Mouse (Mus musculus) intestine, embryonic 15.5 days (tissue): ENCODE data around the gene Sik3. TPM values are rescaled to one million over a fixed set of nuclear protein-coding genes. Genes with fewer than 3 reads are reported as not detected.
A peak's percentile ranks its signal among the peaks of the same experiment; 100 is the strongest.

ENCODE experiments used
- ATAC-seq: fragments of 200-750 bp; cut with Nextera tagmentation; 2 replicates; pipeline ENCODE4 v1.8.0; 2017; ENCODE audit warnings: moderate TSS enrichment, moderate library complexity
- H3K27ac ChIP-seq: fragments of 300-500 bp; sonication (generic); 2 replicates; pipeline ENCODE4 v1.5.1; 2015; ENCODE audit warnings: mild to moderate bottlenecking, inconsistent platforms
- H3K27me3 ChIP-seq: fragments of 300-500 bp; sonication (generic); replicated peaks from 2 replicates; pipeline ENCODE4 v1.6.1; 2015; ENCODE audit warnings: inconsistent platforms
- H3K36me3 ChIP-seq: fragments of 300-500 bp; sonication (generic); 2 replicates; pipeline ENCODE4 v1.6.1; 2015; ENCODE audit warnings: inconsistent platforms
- H3K4me1 ChIP-seq: fragments of 300-500 bp; sonication (generic); replicated peaks from 2 replicates; pipeline ENCODE4 v1.6.1; 2015; ENCODE audit warnings: inconsistent platforms
- H3K4me2 ChIP-seq: fragments of 300-500 bp; sonication (generic); replicated peaks from 2 replicates; pipeline ENCODE4 v1.6.1; 2015; ENCODE audit warnings: mild to moderate bottlenecking, inconsistent platforms
- H3K4me3 ChIP-seq: fragments of 300-500 bp; sonication (generic); replicated peaks from 2 replicates; pipeline ENCODE4 v1.5.1; 2015; ENCODE audit warnings: inconsistent platforms
- H3K9ac ChIP-seq: fragments of 300-500 bp; sonication (generic); 2 replicates; pipeline ENCODE4 v1.6.1; 2015; ENCODE audit warnings: inconsistent platforms
- H3K9me3 ChIP-seq: fragments of 300-500 bp; sonication (generic); 2 replicates; pipeline ENCODE4 v1.6.1; 2016; ENCODE audit warnings: inconsistent platforms
- WGBS: fragments of 180-500 bp; shearing (Covaris S2); methylation state at CpG from one replicate; pipeline ENCODE4 v1.1.7; 2015; 5-methylcytosine and 5-hydroxymethylcytosine counted together
- polyA plus RNA-seq: library from polyadenylated mRNA; unstranded; fragments of >200 nt; fragmentation: Nextera tagmentation; extraction: Ambion mirVana; gene quantifications from 2 replicates; pipeline ENCODE4 v1.2.1, GENCODE M21; 2015

The Sik3 gene
- polyA plus RNA-seq = 12.4 and 13.2 TPM in 2 replicates

DNA sequence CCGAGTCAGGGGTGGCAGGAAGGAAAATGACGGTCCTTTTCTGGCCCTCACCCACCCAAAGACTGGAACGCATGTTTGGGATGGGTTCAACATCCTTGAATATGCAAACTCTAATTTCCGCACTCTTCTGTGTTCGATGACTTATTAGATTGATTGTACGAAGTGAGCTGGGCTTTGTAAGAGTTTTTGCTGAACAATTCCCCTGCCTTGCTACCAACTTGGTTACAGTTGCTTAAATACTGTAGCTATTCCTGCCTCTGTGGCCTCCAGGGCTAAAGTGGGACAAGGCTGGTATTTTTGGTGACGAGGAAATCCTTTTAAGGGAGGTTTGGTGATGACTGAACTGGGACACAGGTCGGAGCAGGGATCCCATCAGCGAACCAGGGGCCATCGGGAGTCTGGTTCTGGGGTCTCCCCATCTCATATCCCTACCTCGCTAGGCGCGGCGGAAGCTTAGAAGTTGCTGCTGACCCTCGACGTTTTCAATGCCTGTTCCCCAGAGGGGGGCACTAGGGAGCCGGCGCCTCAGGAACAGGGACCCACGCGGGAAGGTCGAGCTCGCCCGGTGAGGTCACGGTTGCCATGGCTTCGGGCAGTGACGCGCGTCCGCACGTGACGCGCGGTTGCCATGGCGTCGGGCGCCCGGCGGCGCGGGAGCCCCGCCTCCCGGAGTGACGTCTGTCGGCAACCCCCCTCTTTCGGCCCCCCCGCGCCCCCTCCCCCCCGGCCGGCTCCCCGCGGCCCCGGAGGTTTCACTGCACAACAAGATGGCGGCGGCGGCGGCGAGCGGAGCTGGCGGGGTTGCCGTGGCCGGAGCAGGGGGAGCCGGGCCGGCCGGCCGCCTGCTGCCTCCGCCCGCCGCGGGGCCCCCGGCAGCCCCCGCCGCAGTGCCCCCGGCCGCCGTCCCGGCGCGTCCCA is at the start of gene Sik3, which contains the start of gene Pafah1b2:
Gene Sik3 (plus strand): TSS at position 730 of the 918 bp plus-strand sequence.
Gene Pafah1b2 (minus strand): TSS at position 600 of the 918 bp plus-strand sequence.
- H3K4me1 ChIP-seq = peaks cover 31% of the 10 kb centered on the region
- peak within 1 kb of the TSS; percentile 98 for H3K9ac ChIP-seq
- peak within 1 kb of the TSS; percentile 70 for H3K4me2 ChIP-seq
- 3% methylated on average over 64 of the region's 78 CpGs for WGBS
- peak; percentile 89 for ATAC-seq
- H3K27ac ChIP-seq = peak within 1 kb of the TSS; percentile 94
- H3K9me3 ChIP-seq = no peaks in the 10 kb centered on the region
- H3K27me3 ChIP-seq = no peaks in the 10 kb centered on the region
- H3K36me3 ChIP-seq = no peaks in the 10 kb centered on the region
- H3K4me3 ChIP-seq = peak within 1 kb of the TSS; percentile 95

DNA sequence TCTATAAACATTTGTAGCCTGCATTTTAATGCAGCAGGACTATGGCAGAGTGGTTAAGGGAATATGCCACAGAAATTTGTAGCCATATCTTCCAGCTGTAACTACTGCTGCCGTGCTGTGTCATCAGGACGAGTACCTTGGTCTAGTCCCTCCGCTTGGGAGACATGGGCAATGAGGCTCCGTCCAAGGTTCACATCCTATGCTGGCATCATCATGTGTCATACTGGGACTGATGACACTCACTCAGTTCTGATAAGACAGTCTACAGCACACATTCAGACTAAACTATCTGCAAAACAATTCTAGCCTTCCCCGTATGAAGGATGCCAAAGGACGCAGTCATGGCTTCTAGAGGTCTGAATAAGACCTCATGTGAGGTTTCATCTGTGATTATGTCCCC is 49.0 kb upstream of the Sik3 start:
- WGBS = 88% methylated on average over 6 of the region's 6 CpGs
- peaks cover 25% of the 10 kb centered on the region for H3K36me3 ChIP-seq

DNA sequence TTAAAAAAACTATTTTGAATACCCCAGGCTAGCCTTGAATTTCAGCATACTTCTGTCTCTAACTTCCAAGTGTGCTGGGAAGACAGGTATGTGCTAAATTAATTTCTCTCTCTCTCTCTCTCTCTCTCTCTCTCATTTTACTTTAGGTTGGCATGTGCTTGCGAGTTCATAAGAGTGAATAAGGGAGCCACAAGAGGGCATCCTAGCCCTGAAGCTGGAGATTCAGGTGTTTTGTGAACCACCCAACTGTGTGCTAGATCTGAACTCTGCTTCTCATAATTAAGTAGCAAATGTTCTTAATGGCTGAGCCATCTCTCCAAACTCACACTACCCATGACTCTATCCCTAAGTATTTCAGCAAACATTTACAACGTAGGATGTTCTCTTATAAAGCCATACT is 35.7 kb upstream of the Sik3 start:
- no peak for ATAC-seq
- H3K27me3 ChIP-seq = no peaks in the 10 kb centered on the region
- no peak overlapping the region for H3K4me2 ChIP-seq
- 78% methylated on average over 2 of the region's 2 CpGs for WGBS
- no peak overlapping the region for H3K27ac ChIP-seq
- no peak overlapping the region for H3K9ac ChIP-seq
- no peaks in the 10 kb centered on the region for H3K9me3 ChIP-seq
- 0 out of 2 replicates have a peak, but pooled peaks cover 4% of the 10 kb centered on the region for H3K4me1 ChIP-seq
- H3K4me3 ChIP-seq = no peak overlapping the region
- peaks cover 22% of the 10 kb centered on the region for H3K36me3 ChIP-seq

More for the DNA sequence above, 49.0 kb upstream of the Sik3 start:
- H3K4me2 ChIP-seq = no peak overlapping the region
- H3K4me3 ChIP-seq = no peak overlapping the region
- H3K9me3 ChIP-seq = no peaks in the 10 kb centered on the region
- H3K27ac ChIP-seq = no peak overlapping the region
- ATAC-seq = no peak
- no peaks in the 10 kb centered on the region for H3K4me1 ChIP-seq
- no peak overlapping the region for H3K9ac ChIP-seq
- no peaks in the 10 kb centered on the region for H3K27me3 ChIP-seq

DNA sequence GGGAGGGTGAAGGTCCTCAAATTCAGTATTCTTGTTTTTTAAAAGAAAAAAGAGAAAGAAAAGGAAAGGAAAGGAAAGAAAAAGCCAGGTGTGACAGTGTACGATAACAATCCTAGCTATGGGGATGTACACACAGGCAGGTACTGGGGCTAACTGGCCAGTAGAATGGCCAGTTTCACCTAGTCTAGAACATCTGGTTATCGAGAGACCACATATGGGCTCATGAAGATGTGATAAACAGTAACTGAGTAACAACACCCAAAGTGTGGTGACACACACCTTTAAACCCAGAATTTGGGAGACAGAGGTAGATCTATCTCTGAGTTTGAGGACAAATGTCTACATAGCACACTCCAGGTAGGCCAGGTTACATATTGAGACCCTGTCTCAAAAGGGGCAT is 32.8 kb upstream of the Sik3 start:
- no peak for ATAC-seq
- Histone ChIP-seq H3K36me3 (peaks cover 10% of the 10 kb centered on the region), H3K4me1 (peaks cover 15% of the 10 kb centered on the region), H3K27ac (no peak overlapping the region), H3K4me2 (no peak overlapping the region), H3K9ac (no peak overlapping the region), H3K4me3 (no peak overlapping the region), H3K27me3 (no peaks in the 10 kb centered on the region), H3K9me3 (no peaks in the 10 kb centered on the region)
- 93% methylated on average over 2 of the region's 2 CpGs for WGBS

DNA sequence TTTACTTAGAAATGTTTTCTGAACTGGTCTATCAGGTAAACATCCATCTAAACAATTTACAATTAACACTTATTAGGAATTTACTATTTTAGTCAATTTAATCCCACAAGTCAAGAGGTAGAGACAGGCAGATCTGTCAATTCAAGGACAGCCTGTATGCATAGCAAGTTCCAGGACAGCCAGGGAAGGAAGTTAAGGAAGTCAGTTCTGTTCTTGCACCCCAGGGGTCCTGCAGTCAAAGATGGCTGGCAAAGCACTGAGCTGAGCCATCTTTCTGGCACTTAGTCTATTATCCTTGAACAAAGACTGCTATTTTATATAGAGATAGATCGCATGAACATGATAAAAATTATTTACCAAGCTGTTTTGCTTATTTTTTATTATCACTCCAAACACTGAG is 32.0 kb upstream of the Sik3 start:
- 70% methylated on average over 1 of the region's 1 CpGs for WGBS

DNA sequence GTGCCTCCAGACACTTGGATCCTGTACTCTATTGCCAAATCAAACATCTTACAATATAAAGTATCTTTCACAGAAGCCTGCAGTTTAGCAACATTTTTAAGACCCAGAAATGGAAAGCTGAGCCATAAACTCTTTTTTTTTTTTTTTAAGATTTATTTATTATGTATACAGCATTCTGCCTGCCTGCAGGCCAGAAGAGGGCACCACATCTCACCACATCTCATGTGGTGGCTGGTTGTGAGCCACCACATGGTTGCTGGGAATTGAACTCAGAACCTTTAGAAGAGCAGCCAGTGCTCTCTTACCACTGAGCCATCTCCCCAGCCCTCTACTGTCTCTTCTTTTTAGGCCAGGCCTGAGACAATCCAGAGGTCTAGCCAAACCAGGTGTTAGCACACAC is 31.3 kb upstream of the Sik3 start:
- H3K36me3 ChIP-seq = 0 out of 2 replicates have a peak, but pooled peaks cover 7% of the 10 kb centered on the region
- no peak overlapping the region for H3K27ac ChIP-seq
- ATAC-seq = no peak

More for the DNA sequence above, 32.0 kb upstream of the Sik3 start:
- H3K27ac ChIP-seq = no peak overlapping the region
- 0 out of 2 replicates have a peak, but pooled peaks cover 9% of the 10 kb centered on the region for H3K36me3 ChIP-seq
- H3K27me3 ChIP-seq = no peaks in the 10 kb centered on the region
- no peak overlapping the region for H3K4me2 ChIP-seq
- no peaks in the 10 kb centered on the region for H3K9me3 ChIP-seq
- H3K4me1 ChIP-seq = peaks cover 15% of the 10 kb centered on the region
- H3K4me3 ChIP-seq = no peak overlapping the region
- ATAC-seq = no peak
- no peak overlapping the region for H3K9ac ChIP-seq

DNA sequence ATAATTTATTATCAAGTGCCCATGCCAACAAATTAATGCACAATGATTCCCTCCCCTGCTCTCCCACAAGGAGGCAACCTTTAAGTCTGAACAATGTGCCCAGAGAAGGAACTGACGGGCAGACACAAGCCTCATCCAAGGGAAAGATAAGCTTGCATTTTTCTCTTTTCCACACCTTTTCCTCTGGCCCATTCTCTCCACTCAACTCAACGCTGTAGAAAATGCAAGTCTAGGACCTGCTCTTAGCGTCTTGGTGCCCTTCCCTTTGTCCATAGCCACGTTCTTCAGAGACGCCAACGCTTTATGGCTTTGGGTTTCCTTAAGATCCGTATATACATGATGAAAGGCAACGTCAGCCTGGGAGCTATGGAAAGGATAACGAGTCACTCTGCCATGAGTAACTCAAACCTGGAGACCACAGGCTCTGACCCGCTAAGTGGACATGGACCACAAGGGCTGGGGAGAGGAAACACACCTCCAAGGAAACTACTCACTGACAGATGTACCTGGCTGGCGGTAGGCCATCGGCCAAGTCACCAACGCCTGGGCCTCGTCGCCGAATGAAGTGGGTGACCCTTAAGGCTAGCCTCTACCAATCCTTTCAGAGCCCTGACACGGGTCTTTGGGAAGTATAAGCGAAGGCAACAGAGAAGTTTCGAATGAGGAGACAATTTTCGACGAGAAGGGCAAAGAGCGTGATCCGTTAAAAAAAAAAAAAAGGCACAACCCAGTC is 28.8 kb upstream of the Sik3 start:
- ATAC-seq = peak; percentile 19
- under 1% methylated on average over 23 of the region's 23 CpGs for WGBS

More for the DNA sequence above, 31.3 kb upstream of the Sik3 start:
- no peak overlapping the region for H3K4me2 ChIP-seq
- H3K4me3 ChIP-seq = no peak overlapping the region
- H3K4me1 ChIP-seq = peaks cover 15% of the 10 kb centered on the region
- no peaks in the 10 kb centered on the region for H3K9me3 ChIP-seq
- no peak overlapping the region for H3K9ac ChIP-seq
- no peaks in the 10 kb centered on the region for H3K27me3 ChIP-seq

DNA sequence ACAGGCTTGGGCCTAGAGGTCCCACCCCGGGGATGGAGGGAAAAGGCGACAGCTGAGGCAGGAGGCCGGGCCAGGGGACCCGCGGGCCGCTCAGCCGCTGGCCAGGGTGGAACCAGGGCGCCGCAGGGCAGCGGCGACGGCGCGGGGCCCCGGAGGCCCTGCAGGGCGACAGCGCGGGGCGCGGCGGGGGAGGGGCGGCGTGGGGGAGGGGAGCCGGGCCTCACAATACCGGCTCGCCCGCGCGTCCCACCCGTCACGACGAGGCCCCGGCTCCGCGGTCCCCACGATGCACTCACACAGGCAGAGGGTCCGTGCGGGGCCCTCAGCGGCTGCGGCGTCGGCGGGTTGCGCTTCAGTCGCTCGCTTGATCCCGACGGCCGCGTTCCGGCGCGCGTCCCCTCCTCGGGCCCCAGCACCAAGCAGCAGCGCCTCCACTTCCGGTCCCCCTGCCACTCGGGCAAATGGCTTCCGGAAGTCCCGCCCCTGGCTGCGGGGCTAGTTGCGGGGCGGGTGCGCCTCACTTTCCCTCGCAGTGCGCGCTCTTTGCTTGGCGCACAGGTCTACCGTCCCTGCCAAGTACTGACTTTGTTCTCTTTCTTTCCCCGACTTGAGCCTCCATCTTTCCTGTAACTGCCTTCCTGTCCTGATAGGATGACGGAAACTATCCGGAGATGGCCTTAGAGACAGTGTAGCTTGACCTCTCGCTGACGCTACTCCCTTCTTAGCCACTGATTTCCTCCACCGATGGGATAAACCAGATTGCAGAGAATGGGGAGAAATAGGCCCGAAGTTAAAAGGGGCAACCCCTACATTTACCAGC is 28.0 kb upstream of the Sik3 start:
- 0 out of 2 replicates have a peak, but pooled peaks cover 3% of the 10 kb centered on the region for H3K36me3 ChIP-seq
- H3K27me3 ChIP-seq = no peaks in the 10 kb centered on the region
- H3K4me3 ChIP-seq = peak overlapping the region; percentile 97
- H3K27ac ChIP-seq = peak overlapping the region; percentile 93
- no peaks in the 10 kb centered on the region for H3K9me3 ChIP-seq
- peak overlapping the region; percentile 83 for H3K4me2 ChIP-seq
- H3K9ac ChIP-seq = peak overlapping the region; percentile 96
- WGBS = under 1% methylated on average over 69 of the region's 76 CpGs
- peak; percentile 96 for ATAC-seq
- peaks cover 15% of the 10 kb centered on the region for H3K4me1 ChIP-seq

More for the DNA sequence above, 28.8 kb upstream of the Sik3 start:
- H3K9me3 ChIP-seq = no peaks in the 10 kb centered on the region
- no peaks in the 10 kb centered on the region for H3K27me3 ChIP-seq
- 0 out of 2 replicates have a peak, but pooled peaks cover 3% of the 10 kb centered on the region for H3K36me3 ChIP-seq
- peak overlapping the region; percentile 96 for H3K9ac ChIP-seq
- peaks cover 15% of the 10 kb centered on the region for H3K4me1 ChIP-seq
- H3K4me3 ChIP-seq = peak overlapping the region; percentile 97
- peak overlapping the region; percentile 93 for H3K27ac ChIP-seq
- H3K4me2 ChIP-seq = peak overlapping the region; percentile 83

DNA sequence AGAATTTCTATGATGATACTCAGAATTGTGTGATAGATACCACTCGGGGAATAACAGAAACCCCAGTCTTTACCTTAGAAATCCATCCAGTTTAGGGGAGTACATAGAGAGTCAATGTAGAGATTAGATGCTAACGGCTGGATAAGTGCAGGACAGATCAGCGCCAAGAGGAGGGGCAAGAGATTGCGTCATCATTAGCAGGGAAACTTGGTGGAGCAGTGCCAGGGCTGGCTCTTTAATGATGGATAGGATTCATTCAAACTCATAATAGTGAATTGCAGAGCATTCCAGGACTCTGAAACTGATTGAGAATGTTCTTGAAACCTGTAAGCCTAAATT is 27.4 kb upstream of the Sik3 start:
- WGBS = 0% methylated on average over 4 of the region's 4 CpGs
- Histone ChIP-seq H3K4me3 (peak overlapping the region; percentile 97), H3K27me3 (no peaks in the 10 kb centered on the region), H3K9me3 (no peaks in the 10 kb centered on the region), H3K9ac (peak overlapping the region; percentile 96), H3K4me1 (peaks cover 15% of the 10 kb centered on the region), H3K27ac (peak overlapping the region; percentile 93), H3K4me2 (peak overlapping the region; percentile 83), H3K36me3 (0 out of 2 replicates have a peak, but pooled peaks cover 3% of the 10 kb centered on the region)
- ATAC-seq = peak; percentile 78

DNA sequence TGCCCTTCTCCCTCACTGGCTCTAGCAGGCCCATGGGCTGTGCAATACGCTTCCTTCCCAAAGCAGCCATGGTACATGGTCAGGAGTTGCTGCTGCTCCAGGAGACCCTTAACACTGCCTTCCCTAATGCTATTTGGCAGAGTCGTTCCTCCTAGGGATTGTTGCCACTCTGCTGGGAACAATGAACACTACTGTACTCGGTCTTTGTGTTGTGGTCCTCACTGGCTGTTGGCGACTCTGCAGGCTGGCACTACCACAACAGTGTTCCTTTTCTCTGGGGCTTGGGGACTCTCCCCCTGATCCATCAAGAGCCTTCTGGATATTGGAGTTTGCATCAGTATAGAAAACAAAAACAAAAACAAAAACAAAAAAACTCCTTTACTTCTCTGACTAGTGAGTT is 13.6 kb upstream of the Sik3 start:
- H3K36me3 ChIP-seq = no peaks in the 10 kb centered on the region

DNA sequence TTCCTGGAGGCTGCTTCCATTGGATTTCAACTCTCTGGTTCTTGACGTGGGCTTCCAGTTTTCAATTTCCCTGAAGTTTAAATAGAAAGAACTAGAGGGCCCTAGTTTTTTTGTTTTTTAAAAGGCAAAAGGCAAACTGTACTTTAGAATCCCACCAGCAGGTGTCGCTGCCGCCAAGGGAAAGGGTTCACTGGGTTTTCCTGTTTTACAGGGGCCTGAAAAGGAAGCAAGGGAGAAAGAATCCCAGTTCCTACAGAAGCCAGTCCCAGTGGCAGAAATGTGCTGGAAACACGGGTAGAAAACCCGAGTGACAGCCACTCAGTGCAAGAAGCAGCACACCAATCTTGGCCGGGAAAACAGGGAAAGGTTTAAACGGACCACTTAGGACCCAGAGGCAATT is 8.9 kb upstream of the Sik3 start:
- peak; percentile 28; the same call in 1 of the 2 replicates for ATAC-seq
- Histone ChIP-seq H3K4me3 (no peak overlapping the region), H3K4me2 (no peak overlapping the region), H3K27ac (no peak overlapping the region), H3K27me3 (no peaks in the 10 kb centered on the region), H3K36me3 (no peaks in the 10 kb centered on the region), H3K9me3 (no peaks in the 10 kb centered on the region), H3K9ac (no peak overlapping the region), H3K4me1 (0 out of 2 replicates have a peak, but pooled peaks cover 2% of the 10 kb centered on the region)
- WGBS = 6% methylated on average over 7 of the region's 7 CpGs

More for the DNA sequence above, 13.6 kb upstream of the Sik3 start:
- Histone ChIP-seq H3K4me2 (no peak overlapping the region), H3K9ac (no peak overlapping the region), H3K4me1 (0 out of 2 replicates have a peak, but pooled peaks cover 2% of the 10 kb centered on the region), H3K4me3 (no peak overlapping the region), H3K9me3 (no peaks in the 10 kb centered on the region), H3K27me3 (no peaks in the 10 kb centered on the region), H3K27ac (no peak overlapping the region)
- no peak for ATAC-seq
- 75% methylated on average over 4 of the region's 4 CpGs for WGBS
